Mouse (Mus musculus) bone marrow macrophage, adult 2 months (primary cell): ENCODE data around the gene Vmn2r20.
"Not testable (repeated sequence)": the region's sequence is repeated elsewhere in the genome, so short reads cannot be mapped to it uniquely, and the experiment has no call there.

Source experiments
- CTCF ChIP-seq: IDR thresholded peaks from 2 replicates; pipeline ENCODE4 v1.5.1; 2012; ENCODE audit warnings: low read depth, mild to moderate bottlenecking, low read length, moderate library complexity
- POLR2A ChIP-seq: IDR thresholded peaks from 2 replicates; pipeline ENCODE4 v1.6.1; 2012; ENCODE audit warnings: mild to moderate bottlenecking, low read depth, low read length, borderline replicate concordance

GRCm38 (mm10) chr6:123388824-123389223 is 29.1 kb downstream of the Vmn2r20 start:
- not testable (repeated sequence) for TF ChIP-seq CTCF, POLR2A
